Mouse (Mus musculus) hindbrain, embryonic 12.5 days (tissue): ENCODE results near the gene Pcgf2. TPM values are rescaled to one million over a fixed set of nuclear protein-coding genes. Genes with fewer than 3 reads are reported as not detected.
"Not testable (repeated sequence)": the region's sequence is repeated elsewhere in the genome, so short reads cannot be mapped to it uniquely, and the experiment has no call there.

ENCODE experiments used
- ATAC-seq: fragments of 200-750 bp; cut with Nextera tagmentation; 2 replicates; pipeline ENCODE4 v1.8.0; 2017; ENCODE audit warnings: moderate TSS enrichment; ENCODE audit not compliant: low FRiP score
- H3K27ac ChIP-seq: fragments of 300-500 bp; sonication (generic); 2 replicates; pipeline ENCODE4 v1.5.1; 2016; ENCODE audit warnings: mild to moderate bottlenecking
- H3K27me3 ChIP-seq: fragments of 300-500 bp; sonication (generic); 2 replicates; pipeline ENCODE4 v1.6.1; 2016; ENCODE audit warnings: mild to moderate bottlenecking
- H3K36me3 ChIP-seq: fragments of 300-500 bp; sonication (generic); 2 replicates; pipeline ENCODE4 v1.6.1; 2016; ENCODE audit warnings: mild to moderate bottlenecking
- H3K4me1 ChIP-seq: fragments of 300-500 bp; sonication (generic); 2 replicates; pipeline ENCODE4 v1.6.1; 2016
- H3K4me2 ChIP-seq: fragments of 300-500 bp; sonication (generic); replicated peaks from 2 replicates; pipeline ENCODE4 v1.6.1; 2016; ENCODE audit warnings: mild to moderate bottlenecking
- H3K4me3 ChIP-seq: fragments of 300-500 bp; sonication (generic); 2 replicates; pipeline ENCODE4 v1.5.1; 2016; ENCODE audit warnings: mild to moderate bottlenecking
- H3K9ac ChIP-seq: fragments of 300-500 bp; sonication (generic); 2 replicates; pipeline ENCODE4 v1.6.1; 2016; ENCODE audit warnings: mild to moderate bottlenecking, moderate library complexity
- H3K9me3 ChIP-seq: fragments of 300-500 bp; sonication (generic); replicated peaks from 2 replicates; pipeline ENCODE4 v1.6.1; 2016; ENCODE audit warnings: mild to moderate bottlenecking
- WGBS: fragments of 180-500 bp; shearing (Covaris S2); methylation state at CpG from one replicate; pipeline ENCODE4 v1.1.7; 2016; 5-methylcytosine and 5-hydroxymethylcytosine counted together
- microRNA-seq: library from miRNA; unstranded; fragments of <30 nt; microRNA quantifications from one replicate; pipeline ENCODE4, GENCODE M21; 2017
- polyA plus RNA-seq: library from polyadenylated mRNA; unstranded; fragments of >200 nt; fragmentation: Nextera tagmentation; extraction: Ambion mirVana; gene quantifications from 2 replicates; pipeline ENCODE4 v1.2.1, GENCODE M21; 2016

Pcgf2 gene
- polyA plus RNA-seq, 1 experiment from 2014 or later, result 24.7 TPM

GRCm38 (mm10) chr11:97653376-97653775, 46.9 kb downstream of the Pcgf2 start:
- 92% methylated on average over 11 of the region's 11 CpGs for WGBS
- H3K27ac ChIP-seq, H3K36me3 ChIP-seq, H3K4me1 ChIP-seq, H3K4me3 ChIP-seq, H3K4me2 ChIP-seq, ATAC-seq, H3K27me3 ChIP-seq, H3K9me3 ChIP-seq, H3K9ac ChIP-seq: not testable (repeated sequence)

DNA sequence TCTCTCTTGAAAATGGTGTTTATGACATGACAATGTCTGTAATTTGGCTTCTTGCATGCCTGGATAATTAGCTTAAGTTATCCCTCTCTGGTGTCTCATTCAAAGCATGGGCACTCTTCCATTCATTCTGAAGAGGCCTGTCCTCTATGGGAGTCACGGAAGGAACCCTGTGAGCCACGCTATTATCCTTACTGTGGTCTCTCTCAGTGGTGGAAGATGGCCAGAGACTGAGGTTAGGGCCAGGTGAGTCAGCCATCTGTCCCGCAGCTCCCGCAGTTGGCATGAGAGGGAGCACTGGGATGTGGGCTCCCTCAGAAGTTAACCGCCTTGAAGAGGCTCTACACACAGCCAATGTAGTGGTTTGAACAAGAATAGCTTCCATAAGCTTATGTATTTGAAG, 50.0 kb downstream of the Pcgf2 start:
- Histone ChIP-seq H3K36me3 (no peaks in the 10 kb centered on the region), H3K4me1 (no peaks in the 10 kb centered on the region), H3K9me3 (no peaks in the 10 kb centered on the region), H3K27ac (no peak overlapping the region), H3K9ac (no peak overlapping the region), H3K4me3 (no peak overlapping the region), H3K4me2 (no peak overlapping the region), H3K27me3 (peaks cover 3% of the 10 kb centered on the region; the same call in 1 of the 2 replicates)
- no peak for ATAC-seq
- 75% methylated on average over 5 of the region's 5 CpGs for WGBS

DNA sequence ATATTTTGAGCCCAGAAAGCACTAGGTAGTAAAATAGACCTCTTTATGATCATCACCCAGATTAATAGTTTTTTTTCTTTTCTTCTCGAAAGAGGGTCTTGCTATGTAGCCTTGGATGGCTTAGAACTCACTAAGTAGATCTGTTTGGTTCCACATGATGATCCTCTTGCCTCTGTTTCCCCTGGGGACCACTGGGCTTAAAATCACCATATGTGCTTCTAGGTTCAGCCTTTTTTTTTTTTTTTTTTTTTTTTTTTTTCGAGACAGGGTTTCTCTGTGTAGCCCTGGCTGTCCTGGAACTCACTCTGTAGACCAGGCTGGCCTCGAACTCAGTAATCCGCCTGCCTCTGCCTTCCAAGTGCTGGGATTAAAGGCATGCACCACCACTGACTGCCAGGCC, 51.8 kb downstream of the Pcgf2 start:
- not testable (repeated sequence) for H3K4me2 ChIP-seq, H3K27ac ChIP-seq, H3K4me3 ChIP-seq, H3K27me3 ChIP-seq, H3K9me3 ChIP-seq, H3K4me1 ChIP-seq, H3K9ac ChIP-seq, H3K36me3 ChIP-seq, ATAC-seq
- WGBS, result 88% methylated on average over 3 of the region's 4 CpGs

GRCm38 (mm10) chr11:97644834-97645233, 55.5 kb downstream of the Pcgf2 start:
- ATAC-seq, result no peak
- H3K27me3 ChIP-seq, result no peaks in the 10 kb centered on the region
- H3K27ac ChIP-seq, result no peak overlapping the region
- no peak overlapping the region for H3K9ac ChIP-seq
- H3K36me3 ChIP-seq, result no peaks in the 10 kb centered on the region
- H3K4me1 ChIP-seq, result no peaks in the 10 kb centered on the region
- no peak overlapping the region for H3K4me3 ChIP-seq
- no peak overlapping the region for H3K4me2 ChIP-seq
- 0 out of 2 replicates have a peak, but pooled peaks cover 3% of the 10 kb centered on the region for H3K9me3 ChIP-seq
- WGBS, result 4% methylated on average over 6 of the region's 6 CpGs

DNA sequence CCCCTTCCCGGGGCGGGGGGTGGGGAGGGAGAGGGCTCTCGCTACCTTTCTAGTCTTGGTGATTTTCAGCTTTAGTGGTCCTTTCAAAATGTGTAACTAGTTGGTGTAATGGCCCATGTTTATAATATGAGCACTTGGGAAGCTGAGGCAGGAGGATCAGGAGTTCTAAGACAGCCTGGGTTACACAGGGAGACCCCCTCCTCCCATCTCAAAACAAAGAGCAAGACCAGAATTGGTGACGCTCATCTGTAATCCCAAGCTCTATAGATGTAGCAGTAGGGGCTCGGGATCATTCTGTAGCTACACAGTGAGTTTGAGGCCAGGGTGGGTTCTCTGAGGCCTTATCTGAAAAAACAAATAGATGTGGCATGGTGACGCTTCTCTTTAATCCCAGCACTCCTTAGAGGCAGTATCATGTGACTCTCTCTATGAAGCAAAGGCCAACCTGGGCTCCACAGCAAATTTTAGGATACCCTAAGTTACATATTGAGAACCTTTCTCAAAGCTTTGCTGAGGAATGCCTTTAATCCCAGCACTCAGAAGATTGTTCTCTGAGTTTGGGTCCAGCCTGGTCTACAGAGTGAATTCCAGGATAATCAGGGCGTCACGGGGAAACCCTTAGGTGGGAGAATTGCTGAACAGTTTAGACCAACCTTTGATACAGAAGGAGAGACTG, 56.8 kb downstream of the Pcgf2 start:
- no peaks in the 10 kb centered on the region for H3K36me3 ChIP-seq
- WGBS, result 84% methylated on average over 8 of the region's 8 CpGs
- no peak overlapping the region for H3K27ac ChIP-seq
- no peaks in the 10 kb centered on the region for H3K4me1 ChIP-seq
- ATAC-seq, result no peak
- H3K9me3 ChIP-seq, result 0 out of 2 replicates have a peak, but pooled peaks cover 3% of the 10 kb centered on the region
- no peaks in the 10 kb centered on the region for H3K27me3 ChIP-seq
- H3K9ac ChIP-seq, result no peak overlapping the region
- H3K4me2 ChIP-seq, result no peak overlapping the region
- H3K4me3 ChIP-seq, result no peak overlapping the region

GRCm38 (mm10) chr11:97642746-97643145, 57.6 kb downstream of the Pcgf2 start:
- ATAC-seq, result no peak
- H3K4me1 ChIP-seq, result no peaks in the 10 kb centered on the region
- H3K4me3 ChIP-seq, result no peak overlapping the region
- H3K9me3 ChIP-seq, result 0 out of 2 replicates have a peak, but pooled peaks cover 3% of the 10 kb centered on the region
- no peak overlapping the region for H3K9ac ChIP-seq
- no peaks in the 10 kb centered on the region for H3K27me3 ChIP-seq
- no peak overlapping the region for H3K27ac ChIP-seq
- no peaks in the 10 kb centered on the region for H3K36me3 ChIP-seq
- no peak overlapping the region for H3K4me2 ChIP-seq
- WGBS, result 48% methylated on average over 2 of the region's 2 CpGs

DNA sequence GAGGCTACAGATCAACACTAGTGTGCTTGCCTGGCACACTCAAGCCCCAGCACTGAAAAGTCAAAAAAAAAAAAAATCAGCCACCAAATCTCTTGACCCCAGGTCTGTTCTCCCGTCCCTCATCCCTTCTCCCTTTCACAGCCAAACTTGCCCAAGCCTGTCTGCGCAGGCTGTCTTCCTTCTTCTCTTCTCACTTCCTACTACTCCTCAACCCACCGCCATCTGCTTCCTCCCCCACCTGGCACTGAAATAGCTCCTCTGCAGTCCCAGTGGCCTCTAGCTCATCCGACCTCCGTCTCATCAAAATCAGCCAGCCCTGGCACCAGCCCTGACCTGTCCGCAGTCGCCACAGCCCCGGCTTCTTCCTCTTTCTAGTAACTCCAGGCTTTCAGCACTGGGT, 58.6 kb downstream of the Pcgf2 start:
- ATAC-seq, result no peak
- Histone ChIP-seq H3K36me3 (no peaks in the 10 kb centered on the region), H3K4me1 (no peaks in the 10 kb centered on the region), H3K9ac (no peak overlapping the region), H3K4me2 (no peak overlapping the region), H3K27ac (no peak overlapping the region), H3K27me3 (no peaks in the 10 kb centered on the region), H3K4me3 (no peak overlapping the region), H3K9me3 (0 out of 2 replicates have a peak, but pooled peaks cover 3% of the 10 kb centered on the region)
- WGBS, result 68% methylated on average over 8 of the region's 8 CpGs

Small RNA genes within 50 kb of the gene (microRNA-seq; reads per million reads assigned to microRNA genes)
- not detected for gene Gm24158
- gene Mir6927, result not detected
- gene Mir8102, result not detected

Other genes starting within 250 kb of the Pcgf2 start
- 0.85 and 0.94 TPM in 2 replicates for gene 4933428G20Rik, start 200.2 kb downstream of the Pcgf2 start, polyA plus RNA-seq
- 6.3 and 6.7 TPM in 2 replicates for gene Srcin1, start 124.3 kb downstream of the Pcgf2 start, polyA plus RNA-seq
- 11.2 and 11.7 TPM in 2 replicates for gene Epop, start 70.8 kb downstream of the Pcgf2 start, polyA plus RNA-seq
- gene Mllt6, start 37.1 kb downstream of the Pcgf2 start, polyA plus RNA-seq, result 2.9 and 3.5 TPM in 2 replicates
- gene Cisd3, start 14.7 kb downstream of the Pcgf2 start, polyA plus RNA-seq, result 14.7 and 17.1 TPM in 2 replicates
- 375 and 438 TPM in 2 replicates for gene Psmb3, start 2.9 kb upstream of the Pcgf2 start, polyA plus RNA-seq
- gene Pip4k2b, start 44.2 kb upstream of the Pcgf2 start, polyA plus RNA-seq, result 2.6 and 3.4 TPM in 2 replicates
- 22.0 and 25.4 TPM in 2 replicates for gene Cwc25, start 66.1 kb upstream of the Pcgf2 start, polyA plus RNA-seq
- 0.68 and 0.98 TPM in 2 replicates for gene 1700001P01Rik, start 75.4 kb upstream of the Pcgf2 start, polyA plus RNA-seq
- gene Rpl23, start 81.9 kb upstream of the Pcgf2 start, polyA plus RNA-seq, result 347 and 376 TPM in 2 replicates
- 111 and 120 TPM in 2 replicates for gene Lasp1, start 98.5 kb upstream of the Pcgf2 start, polyA plus RNA-seq
- gene B230217C12Rik, start 140.3 kb upstream of the Pcgf2 start, polyA plus RNA-seq, result 14.1 and 14.8 TPM in 2 replicates
- gene Fbxo47, start 183.7 kb upstream of the Pcgf2 start, polyA plus RNA-seq, result 0.65 and 0.82 TPM in 2 replicates